Mouse (Mus musculus) cerebellum, adult 2 months (tissue): Measurements from ENCODE around the gene Mpp6.

ENCODE experiments used
- CTCF ChIP-seq: fragments of 200-500 bp; IDR thresholded peaks from 2 replicates; pipeline ENCODE4 v1.5.1; 2011; ENCODE audit warnings: low read depth, mild to moderate bottlenecking, control low read depth, low read length, moderate library complexity, borderline replicate concordance; ENCODE audit not compliant: insufficient read depth
- POLR2A ChIP-seq: fragments of 200-500 bp; IDR thresholded peaks from 2 replicates; pipeline ENCODE4 v1.6.1; 2011; ENCODE audit warnings: low read length, control low read depth, borderline replicate concordance; ENCODE audit not compliant: insufficient read depth

DNA sequence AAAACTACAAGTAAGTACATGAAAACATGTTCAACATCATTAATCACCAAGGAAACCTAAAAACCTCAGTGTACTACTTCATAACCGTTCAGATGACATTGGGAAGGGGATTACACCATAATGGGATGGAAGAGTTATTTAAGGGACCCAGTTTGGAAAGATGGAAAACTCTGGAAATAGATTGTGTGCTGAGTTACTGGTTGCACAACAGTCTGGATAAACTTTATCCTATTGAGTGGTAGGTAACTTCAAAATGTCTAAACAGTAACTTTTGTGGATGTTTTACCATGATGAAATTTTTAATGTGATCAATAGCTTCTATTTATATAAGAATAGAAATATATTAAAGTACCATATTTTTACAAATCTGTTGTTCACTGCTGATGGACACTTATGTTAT is 82.1 kb downstream of the Mpp6 start:
- no peak for TF ChIP-seq CTCF
- TF ChIP-seq POLR2A = no peak
